Mouse (Mus musculus) c-Kit-positive CD71-positive TER-119-negative erythroid progenitor cells, embryonic 14.5 days (primary cell): ENCODE data around the gene Tent5c.
"Not testable (repeated sequence)": the region's sequence is repeated elsewhere in the genome, so short reads cannot be mapped to it uniquely, and the experiment has no call there.

Source experiments
- DNase-seq: peaks from one replicate; pipeline ENCODE4 v3.0.0-alpha.2; 2013; ENCODE audit warnings: low read depth

Gene Tent5c

GRCm38 (mm10) chr3:100438461-100439002 lies 50.6 kb downstream of the Tent5c start:
- DNase-seq: peak; percentile 93

- DNase-seq: peak; percentile 48
Observed at GRCm38 (mm10) chr3:100436756-100437155, 52.4 kb downstream of the Tent5c start.

- DNase-seq: no peak
Observed at GRCm38 (mm10) chr3:100431705-100432104, 57.4 kb downstream of the Tent5c start.

GRCm38 (mm10) chr3:100430731-100431130 lies 58.4 kb downstream of the Tent5c start:
- DNase-seq: no peak

- DNase-seq: no peak
Observed at GRCm38 (mm10) chr3:100430101-100430500, 59.0 kb downstream of the Tent5c start.

GRCm38 (mm10) chr3:100429667-100430066 lies 59.5 kb downstream of the Tent5c start:
- peak; percentile 59 for DNase-seq

GRCm38 (mm10) chr3:100427548-100427947 lies 61.6 kb downstream of the Tent5c start:
- no peak for DNase-seq

- DNase-seq: peak; percentile 69
Observed at GRCm38 (mm10) chr3:100422392-100423167, 66.5 kb downstream of the Tent5c start.

- DNase-seq: no peak
Observed at GRCm38 (mm10) chr3:100421354-100421753, 67.8 kb downstream of the Tent5c start.

GRCm38 (mm10) chr3:100420691-100421056 lies 68.5 kb downstream of the Tent5c start:
- no peak for DNase-seq

- DNase-seq: no peak
Observed at GRCm38 (mm10) chr3:100419962-100420690, 69.0 kb downstream of the Tent5c start.

- DNase-seq: no peak
Observed at GRCm38 (mm10) chr3:100418387-100418786, 70.7 kb downstream of the Tent5c start.

- no peak for DNase-seq
Observed at GRCm38 (mm10) chr3:100417772-100418311, 71.3 kb downstream of the Tent5c start.

- no peak for DNase-seq
Observed at GRCm38 (mm10) chr3:100415671-100416070, 73.5 kb downstream of the Tent5c start.

GRCm38 (mm10) chr3:100413586-100413985 lies 75.5 kb downstream of the Tent5c start:
- DNase-seq: not testable (repeated sequence)

GRCm38 (mm10) chr3:100411945-100412344 lies 77.2 kb downstream of the Tent5c start:
- DNase-seq: no peak

GRCm38 (mm10) chr3:100409280-100409679 lies 79.8 kb downstream of the Tent5c start:
- no peak for DNase-seq

GRCm38 (mm10) chr3:100408351-100409043 lies 80.6 kb downstream of the Tent5c start:
- peak; percentile 17 for DNase-seq

GRCm38 (mm10) chr3:100402656-100403055 lies 86.5 kb downstream of the Tent5c start:
- DNase-seq: no peak
